ENCODE assay signal across 7 mouse cellular contexts in genomic region chr9:55148854-55149498, GRCm38 (mm10). TPM values are rescaled to one million over a fixed set of nuclear protein-coding genes. Genes with fewer than 3 reads are reported as not detected.
A peak's percentile ranks its signal among the peaks of the same experiment; 100 is the strongest.
DNase-seq lines count a peak whose midpoint lies in the region; ATAC-seq and TF ChIP-seq lines count a peak whose summit lies in the region.

TSS of gene Ube2q2 (plus strand) at chr9:55148854.

- WGBS in hindbrain, embryonic 12.5 days = under 1% methylated on average over 52 of the region's 81 CpGs
- whole genome bisulfite sequencing in midbrain, embryonic 10.5 days = under 1% methylated on average over 71 of the region's 81 CpGs
- WGBS in small intestine, adult 2 months = 2% methylated on average over 72 of the region's 81 CpGs

- H3K36me3 ChIP-seq in hindbrain, embryonic 12.5 days = no peaks in the 10 kb centered on the region
- H3K36me3 ChIP-seq in midbrain, embryonic 10.5 days = peaks cover 11% of the 10 kb centered on the region; the same call in 1 of the 2 replicates
- H3K36me3 ChIP-seq in small intestine, adult 2 months (ENCODE audit: control insufficient read depth, insufficient read depth, low read length) = no peaks in the 10 kb centered on the region

- peak; percentile 94 for DNase-seq in ZHBTc4 (ENCODE audit: low read depth, low spot score)
- peak; percentile 88 to 92 for DNase-seq in cerebellum, postnatal 10 days
- peak; percentile 33 to 49 for DNase-seq in frontal cortex, postnatal 14 days (ENCODE audit: low spot score in 2 of 2)
- DNase-seq in left cerebral cortex, postnatal 36 days (ENCODE audit: low spot score in 2 of 2) = peak; percentile 65 to 80
- peak; percentile 84 for DNase-seq in midbrain, embryonic 10.5 days (ENCODE audit: low spot score)

- H3K4me1 ChIP-seq in hindbrain, embryonic 12.5 days = peaks cover 26% of the 10 kb centered on the region
- H3K4me1 ChIP-seq in midbrain, embryonic 10.5 days = peaks cover 31% of the 10 kb centered on the region
- peaks cover 3% of the 10 kb centered on the region; the same call in 1 of the 2 replicates for H3K4me1 ChIP-seq in small intestine, adult 2 months (ENCODE audit: control insufficient read depth, insufficient read depth, insufficient read length, low read length)

- no peaks in the 10 kb centered on the region for H3K9me3 ChIP-seq in hindbrain, embryonic 12.5 days (replicated peaks)
- H3K9me3 ChIP-seq in midbrain, embryonic 10.5 days (replicated peaks) = no peaks in the 10 kb centered on the region

- no peak for TF ChIP-seq CTCF in small intestine, adult 2 months (IDR thresholded peaks at IDR 0.05; ENCODE audit: extremely low read depth, insufficient read length, insufficient replicate concordance, low read depth, low read length)

- H3K27ac ChIP-seq in hindbrain, embryonic 12.5 days = peak within 1 kb of the TSS; percentile 90
- peak within 1 kb of the TSS; percentile 96 for H3K27ac ChIP-seq in midbrain, embryonic 10.5 days (replicated peaks)
- no peak within 1 kb of the TSS for H3K27ac ChIP-seq in small intestine, adult 2 months (ENCODE audit: insufficient read depth, low read depth, low read length)

- no peak; the same call in 1 of the 2 replicates for TF ChIP-seq POLR2A in small intestine, adult 2 months (IDR thresholded peaks at IDR 0.05; ENCODE audit: low read depth, low read length)

- peak; percentile 87 for ATAC-seq in hindbrain, embryonic 12.5 days (ENCODE audit: low FRiP score)

- peak within 1 kb of the TSS; percentile 93 for H3K9ac ChIP-seq in hindbrain, embryonic 12.5 days

- H3K27me3 ChIP-seq in hindbrain, embryonic 12.5 days = no peaks in the 10 kb centered on the region; the same call in 1 of the 2 replicates
- peaks cover 13% of the 10 kb centered on the region; the same call in 1 of the 2 replicates for H3K27me3 ChIP-seq in midbrain, embryonic 10.5 days (ENCODE audit: low read depth, poor library complexity, severe bottlenecking)
- H3K27me3 ChIP-seq in small intestine, adult 2 months (ENCODE audit: control insufficient read depth, insufficient read depth, low read length) = no peaks in the 10 kb centered on the region

- peak within 1 kb of the TSS; percentile 92 for H3K4me2 ChIP-seq in hindbrain, embryonic 12.5 days (replicated peaks)

- intact Hi-C loops in left cerebral cortex, postnatal 36 days (cut with DNase I) = no loop called here

- peak within 1 kb of the TSS; percentile 94 for H3K4me3 ChIP-seq in hindbrain, embryonic 12.5 days
- peak within 1 kb of the TSS; percentile 86 for H3K4me3 ChIP-seq in midbrain, embryonic 10.5 days
- H3K4me3 ChIP-seq in small intestine, adult 2 months (ENCODE audit: low read depth, low read length) = peak within 1 kb of the TSS; percentile 77

RNA-seq across cellular contexts. Expression of gene Ube2q2, which starts in this region (rescaled TPM):
- polyA plus RNA-seq in hindbrain, embryonic 12.5 days (2016; fragmentation: Nextera tagmentation; extraction: Ambion mirVana) = 53.4 and 54.2 TPM in 2 replicates
- 10 to 100 TPM; 65.6 to 66.4 TPM for total RNA-seq in left cerebral cortex, postnatal 36 days (2021)
- 37.7 and 38.0 TPM in 2 replicates for polyA plus RNA-seq in midbrain, embryonic 10.5 days (2016; fragmentation: Nextera tagmentation; extraction: Ambion mirVana)
- 3.2 and 5.3 TPM in 2 replicates for polyA plus RNA-seq in small intestine, adult 2 months (2012; rRNA removed)

Comparison
In these comparisons a context has a peak if more than half of its experiments do, and no peak if none do; other contexts are left out.
1. DNase-seq: peak in every context shown above with its lines; median percentile 94 in ZHBTc4; 90 in cerebellum, postnatal 10 days; 84 in midbrain, embryonic 10.5 days; 72 in left cerebral cortex, postnatal 36 days; 41 in frontal cortex, postnatal 14 days.